Mouse (Mus musculus) testis, adult 2 months (tissue): ENCODE data around the gene Cenpc1.

ENCODE experiments used
- CTCF ChIP-seq: fragments of 200-500 bp; IDR thresholded peaks from 2 replicates; pipeline ENCODE4 v1.5.1; 2012; ENCODE audit warnings: low read depth, mild to moderate bottlenecking, inconsistent platforms, low read length, moderate library complexity; ENCODE audit not compliant: control insufficient read depth, insufficient read depth, insufficient replicate concordance
- POLR2A ChIP-seq: fragments of 200-500 bp; IDR thresholded peaks from 2 replicates; pipeline ENCODE4 v1.6.1; 2012; ENCODE audit warnings: low read depth, mild to moderate bottlenecking, inconsistent platforms, low read length, moderate library complexity; ENCODE audit not compliant: control insufficient read depth

GRCm38 (mm10) chr5:86029820-86030219 is 35.6 kb downstream of the Cenpc1 start:
- TF ChIP-seq CTCF (no peak), POLR2A (no peak)
